Mouse (Mus musculus) limb, embryonic 14.5 days (tissue): ENCODE results near the gene Nlrx1. TPM values are rescaled to one million over a fixed set of nuclear protein-coding genes. Genes with fewer than 3 reads are reported as not detected.

Experiments
- ATAC-seq: fragments of 200-750 bp; cut with Nextera tagmentation; 2 replicates; pipeline ENCODE4 v1.8.0; 2017; ENCODE audit warnings: low read depth, moderate number of reproducible peaks, moderate TSS enrichment; ENCODE audit not compliant: low FRiP score
- DNase-seq: peaks from one replicate; pipeline ENCODE4 v3.0.0-alpha.2; 2015; ENCODE audit warnings: low spot score
- H3K27ac ChIP-seq: fragments of 300-500 bp; sonication (generic); replicated peaks from 2 replicates; pipeline ENCODE4 v1.5.1; 2014; ENCODE audit warnings: low read depth, mild to moderate bottlenecking, low read length, moderate library complexity, mixed read lengths
- H3K27me3 ChIP-seq: fragments of 300-500 bp; sonication (generic); 2 replicates; pipeline ENCODE4 v1.6.1; 2014; ENCODE audit warnings: low read length, mixed read lengths; ENCODE audit not compliant: control insufficient read depth, insufficient read depth
- H3K36me3 ChIP-seq: fragments of 300-500 bp; sonication (generic); 2 replicates; pipeline ENCODE4 v1.6.1; 2014; ENCODE audit warnings: mild to moderate bottlenecking, low read length, moderate library complexity, mixed read lengths; ENCODE audit not compliant: control insufficient read depth, insufficient read depth
- H3K4me1 ChIP-seq: fragments of 300-500 bp; sonication (generic); 2 replicates; pipeline ENCODE4 v1.6.1; 2014; ENCODE audit warnings: antibody characterized with exemption, low read length, mixed read lengths; ENCODE audit not compliant: control insufficient read depth, insufficient read depth
- H3K4me2 ChIP-seq: fragments of 300-500 bp; sonication (generic); replicated peaks from 2 replicates; pipeline ENCODE4 v1.6.1; 2014; ENCODE audit warnings: low read depth, mild to moderate bottlenecking, low read length, moderate library complexity; ENCODE audit not compliant: severe bottlenecking
- H3K4me3 ChIP-seq: fragments of 300-500 bp; sonication (generic); replicated peaks from 2 replicates; pipeline ENCODE4 v1.5.1; 2014; ENCODE audit warnings: low read length
- H3K9ac ChIP-seq: fragments of 300-500 bp; sonication (generic); 2 replicates; pipeline ENCODE4 v1.6.1; 2014; ENCODE audit warnings: mild to moderate bottlenecking, low read depth, low read length, moderate library complexity; ENCODE audit not compliant: severe bottlenecking
- H3K9me3 ChIP-seq: fragments of 300-500 bp; sonication (generic); 2 replicates; pipeline ENCODE4 v1.6.1; 2016; ENCODE audit warnings: low read length; ENCODE audit not compliant: control insufficient read depth
- POLR2A ChIP-seq: fragments of 200-500 bp; IDR thresholded peaks from 2 replicates; pipeline ENCODE4 v1.8.0; 2012; ENCODE audit warnings: inconsistent platforms, mild to moderate bottlenecking, moderate library complexity, borderline replicate concordance; ENCODE audit not compliant: insufficient read depth, insufficient read length; ENCODE audit errors: extremely low read depth
- WGBS: fragments of 180-500 bp; shearing (Covaris S2); extraction: QIAGEN DNeasy Blood & Tissue Kit; methylation state at CpG from one replicate; pipeline ENCODE4 v1.1.7; 2014; 5-methylcytosine and 5-hydroxymethylcytosine counted together
- polyA plus RNA-seq, 2 experiments: library from polyadenylated mRNA; depleted of rRNA in 1 of 2; stranded (reverse) in 1 of 2; unstranded in 1 of 2; fragments of >200 nt; fragmentation: Nextera tagmentation in 1 of 2; extraction: Ambion mirVana in 1 of 2; gene quantifications; 2 replicates each; pipeline versions ENCODE4 v1.2.1 to v1.2.3; 2012 to 2014

The Nlrx1 gene
- polyA plus RNA-seq, 2 experiments = 8.6 to 13.5 TPM

- no peak overlapping the region for H3K4me3 ChIP-seq
- no peak overlapping the region for H3K27ac ChIP-seq
- H3K27me3 ChIP-seq = no peaks in the 10 kb centered on the region
- WGBS = 70% methylated on average over 9 of the region's 9 CpGs
- H3K4me1 ChIP-seq = no peaks in the 10 kb centered on the region
- ATAC-seq (no peak), DNase-seq (no peak)
- H3K36me3 ChIP-seq = no peaks in the 10 kb centered on the region
- no peak for TF ChIP-seq POLR2A
- H3K4me2 ChIP-seq = no peak overlapping the region
- H3K9me3 ChIP-seq = no peaks in the 10 kb centered on the region
- H3K9ac ChIP-seq = no peak overlapping the region
These were observed 27.0 kb downstream of the Nlrx1 start for GRCm38 (mm10) chr9:44241418-44241817.

GRCm38 (mm10) chr9:44240911-44241310 lies 27.5 kb downstream of the Nlrx1 start:
- Histone ChIP-seq H3K9ac (no peak overlapping the region), H3K27me3 (no peaks in the 10 kb centered on the region), H3K4me1 (no peaks in the 10 kb centered on the region), H3K9me3 (no peaks in the 10 kb centered on the region), H3K4me2 (no peak overlapping the region), H3K27ac (no peak overlapping the region), H3K4me3 (no peak overlapping the region), H3K36me3 (no peaks in the 10 kb centered on the region)
- DNase-seq (no peak), ATAC-seq (no peak)
- 64% methylated on average over 5 of the region's 5 CpGs for WGBS
- no peak for TF ChIP-seq POLR2A

- WGBS = 56% methylated on average over 2 of the region's 2 CpGs
- Histone ChIP-seq H3K27me3 (no peaks in the 10 kb centered on the region), H3K36me3 (no peaks in the 10 kb centered on the region), H3K9me3 (no peaks in the 10 kb centered on the region), H3K4me2 (no peak within 1 kb of the TSS), H3K9ac (no peak within 1 kb of the TSS), H3K4me3 (no peak within 1 kb of the TSS), H3K4me1 (no peaks in the 10 kb centered on the region), H3K27ac (no peak within 1 kb of the TSS)
- no peak for TF ChIP-seq POLR2A
- ATAC-seq (no peak), DNase-seq (no peak)
These were observed 28.0 kb downstream of the Nlrx1 start, which contains the start of gene Ccdc153 for GRCm38 (mm10) chr9:44240399-44240798. Gene Ccdc153 (plus strand): TSS chr9:44240676.

- no peak for ATAC-seq
- no peaks in the 10 kb centered on the region for H3K36me3 ChIP-seq
- H3K4me3 ChIP-seq = no peak overlapping the region
- H3K27ac ChIP-seq = no peak overlapping the region
- H3K9ac ChIP-seq = no peak overlapping the region
- DNase-seq = peak; percentile 84
- TF ChIP-seq POLR2A = no peak
- no peaks in the 10 kb centered on the region for H3K27me3 ChIP-seq
- 0 out of 2 replicates have a peak, but pooled peaks cover 1% of the 10 kb centered on the region for H3K4me1 ChIP-seq
- 12% methylated on average over 5 of the region's 5 CpGs for WGBS
- no peaks in the 10 kb centered on the region for H3K9me3 ChIP-seq
- no peak overlapping the region for H3K4me2 ChIP-seq
These were observed 29.0 kb downstream of the Nlrx1 start for GRCm38 (mm10) chr9:44239447-44239846.

- H3K9ac ChIP-seq = no peak overlapping the region
- H3K4me3 ChIP-seq = no peak overlapping the region
- TF ChIP-seq POLR2A = no peak
- WGBS = 75% methylated on average over 17 of the region's 17 CpGs
- no peaks in the 10 kb centered on the region for H3K9me3 ChIP-seq
- no peak overlapping the region for H3K27ac ChIP-seq
- H3K4me2 ChIP-seq = no peak overlapping the region
- 0 out of 2 replicates have a peak, but pooled peaks cover 2% of the 10 kb centered on the region for H3K4me1 ChIP-seq
- no peaks in the 10 kb centered on the region for H3K27me3 ChIP-seq
- ATAC-seq = no peak
- no peak for DNase-seq
- no peaks in the 10 kb centered on the region for H3K36me3 ChIP-seq
These were observed 29.8 kb downstream of the Nlrx1 start for GRCm38 (mm10) chr9:44238501-44239190.
